Mouse (Mus musculus) midbrain, embryonic 13.5 days (tissue): ENCODE measurements around the gene Adat3. TPM values are rescaled to one million over a fixed set of nuclear protein-coding genes. Genes with fewer than 3 reads are reported as not detected.
"Not testable (repeated sequence)": the region's sequence is repeated elsewhere in the genome, so short reads cannot be mapped to it uniquely, and the experiment has no call there.

Experiments
- ATAC-seq: fragments of 200-750 bp; cut with Nextera tagmentation; 2 replicates; pipeline ENCODE4 v1.8.0; 2017; ENCODE audit warnings: mild to moderate bottlenecking, moderate TSS enrichment, moderate library complexity
- H3K27ac ChIP-seq: fragments of 300-500 bp; sonication (generic); 2 replicates; pipeline ENCODE4 v1.5.1; 2015; ENCODE audit warnings: inconsistent platforms, mild to moderate bottlenecking, moderate library complexity
- H3K27me3 ChIP-seq: fragments of 300-500 bp; sonication (generic); 2 replicates; pipeline ENCODE4 v1.6.1; 2015; ENCODE audit warnings: mild to moderate bottlenecking, inconsistent platforms
- H3K36me3 ChIP-seq: fragments of 300-500 bp; sonication (generic); 2 replicates; pipeline ENCODE4 v1.6.1; 2015; ENCODE audit warnings: mild to moderate bottlenecking, inconsistent platforms
- H3K4me1 ChIP-seq: fragments of 300-500 bp; sonication (generic); replicated peaks from 2 replicates; pipeline ENCODE4 v1.6.1; 2015; ENCODE audit warnings: inconsistent platforms
- H3K4me2 ChIP-seq: fragments of 300-500 bp; sonication (generic); replicated peaks from 2 replicates; pipeline ENCODE4 v1.6.1; 2015; ENCODE audit warnings: moderate library complexity, mild to moderate bottlenecking, inconsistent platforms
- H3K4me3 ChIP-seq: fragments of 300-500 bp; sonication (generic); replicated peaks from 2 replicates; pipeline ENCODE4 v1.5.1; 2015; ENCODE audit warnings: mild to moderate bottlenecking, inconsistent platforms
- H3K9ac ChIP-seq: fragments of 300-500 bp; sonication (generic); replicated peaks from 2 replicates; pipeline ENCODE4 v1.6.1; 2015; ENCODE audit warnings: mild to moderate bottlenecking, inconsistent platforms
- H3K9me3 ChIP-seq: fragments of 300-500 bp; sonication (generic); 2 replicates; pipeline ENCODE4 v1.6.1; 2016; ENCODE audit warnings: mild to moderate bottlenecking, inconsistent platforms
- WGBS: fragments of 180-500 bp; shearing (Covaris S2); methylation state at CpG from one replicate; pipeline ENCODE4 v1.1.7; 2015; 5-methylcytosine and 5-hydroxymethylcytosine counted together
- polyA plus RNA-seq: library from polyadenylated mRNA; unstranded; fragments of >200 nt; fragmentation: Nextera tagmentation; extraction: Ambion mirVana; gene quantifications from 2 replicates; pipeline ENCODE4 v1.2.1, GENCODE M21; 2015

Adat3 gene
- polyA plus RNA-seq, 1 experiment from 2014 or later = 6.1 TPM

- no peaks in the 10 kb centered on the region for H3K27me3 ChIP-seq
- no peaks in the 10 kb centered on the region for H3K4me1 ChIP-seq
- H3K4me2 ChIP-seq = no peak overlapping the region
- ATAC-seq = no peak
- peaks cover 65% of the 10 kb centered on the region for H3K36me3 ChIP-seq
- no peak overlapping the region for H3K4me3 ChIP-seq
- no peak overlapping the region for H3K27ac ChIP-seq
- WGBS = 95% methylated on average over 6 of the region's 6 CpGs
- no peak overlapping the region for H3K9ac ChIP-seq
- no peaks in the 10 kb centered on the region for H3K9me3 ChIP-seq
Observed at GRCm38 (mm10) chr10:80635345-80635744, 32.7 kb downstream of the Adat3 start.

DNA sequence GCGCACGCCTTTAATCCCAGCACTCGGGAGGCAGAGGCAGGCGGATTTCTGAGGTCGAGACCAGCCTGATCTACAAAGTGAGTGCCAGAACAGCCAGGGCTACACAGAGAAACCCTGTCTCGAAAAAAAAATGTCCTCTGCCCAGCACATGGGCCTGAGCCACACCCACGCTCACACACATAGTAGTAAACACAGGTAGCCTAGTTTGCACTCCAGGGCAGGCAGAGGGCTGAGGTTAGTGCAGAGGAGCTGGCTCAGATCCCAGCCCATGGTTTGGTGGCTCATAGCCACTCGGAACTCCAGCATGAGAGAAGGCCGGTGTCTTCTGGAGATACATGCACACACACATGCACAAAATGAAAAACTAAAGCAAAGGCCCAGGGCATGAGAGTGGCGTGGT lies 44.3 kb downstream of the Adat3 start:
- no peak for ATAC-seq
- WGBS = 94% methylated on average over 10 of the region's 10 CpGs
- no peak overlapping the region for H3K4me3 ChIP-seq
- H3K9ac ChIP-seq = no peak overlapping the region
- H3K9me3 ChIP-seq = no peaks in the 10 kb centered on the region
- no peak overlapping the region for H3K4me2 ChIP-seq
- H3K36me3 ChIP-seq = peaks cover 68% of the 10 kb centered on the region
- H3K4me1 ChIP-seq = 0 out of 2 replicates have a peak, but pooled peaks cover under 1% of the 10 kb centered on the region
- H3K27ac ChIP-seq = no peak overlapping the region
- no peaks in the 10 kb centered on the region for H3K27me3 ChIP-seq

- H3K27ac ChIP-seq, H3K9me3 ChIP-seq, H3K4me2 ChIP-seq, ATAC-seq, H3K4me3 ChIP-seq, H3K9ac ChIP-seq, H3K27me3 ChIP-seq: not testable (repeated sequence)
- WGBS = 91% methylated on average over 6 of the region's 6 CpGs
- Histone ChIP-seq H3K4me1 (peaks cover 15% of the 10 kb centered on the region), H3K36me3 (peaks cover 44% of the 10 kb centered on the region)
Observed at GRCm38 (mm10) chr10:80649910-80650309, 47.2 kb downstream of the Adat3 start.

- H3K4me3 ChIP-seq = no peak overlapping the region
- H3K9ac ChIP-seq = no peak overlapping the region
- no peak overlapping the region for H3K4me2 ChIP-seq
- H3K36me3 ChIP-seq = peaks cover 39% of the 10 kb centered on the region
- WGBS = 92% methylated on average over 10 of the region's 10 CpGs
- H3K27ac ChIP-seq = no peak overlapping the region
- H3K27me3 ChIP-seq = no peaks in the 10 kb centered on the region
- H3K9me3 ChIP-seq = no peaks in the 10 kb centered on the region
- no peak for ATAC-seq
- H3K4me1 ChIP-seq = peaks cover 20% of the 10 kb centered on the region
Observed at GRCm38 (mm10) chr10:80650392-80650791, 47.7 kb downstream of the Adat3 start.

GRCm38 (mm10) chr10:80653156-80653720 lies 50.6 kb downstream of the Adat3 start:
- H3K9me3 ChIP-seq = no peaks in the 10 kb centered on the region
- 98% methylated on average over 6 of the region's 6 CpGs for WGBS
- no peaks in the 10 kb centered on the region for H3K27me3 ChIP-seq
- H3K27ac ChIP-seq = no peak overlapping the region
- peaks cover 14% of the 10 kb centered on the region for H3K36me3 ChIP-seq
- no peak overlapping the region for H3K9ac ChIP-seq
- ATAC-seq = no peak
- no peak overlapping the region for H3K4me3 ChIP-seq
- H3K4me1 ChIP-seq = peaks cover 33% of the 10 kb centered on the region
- no peak overlapping the region for H3K4me2 ChIP-seq

DNA sequence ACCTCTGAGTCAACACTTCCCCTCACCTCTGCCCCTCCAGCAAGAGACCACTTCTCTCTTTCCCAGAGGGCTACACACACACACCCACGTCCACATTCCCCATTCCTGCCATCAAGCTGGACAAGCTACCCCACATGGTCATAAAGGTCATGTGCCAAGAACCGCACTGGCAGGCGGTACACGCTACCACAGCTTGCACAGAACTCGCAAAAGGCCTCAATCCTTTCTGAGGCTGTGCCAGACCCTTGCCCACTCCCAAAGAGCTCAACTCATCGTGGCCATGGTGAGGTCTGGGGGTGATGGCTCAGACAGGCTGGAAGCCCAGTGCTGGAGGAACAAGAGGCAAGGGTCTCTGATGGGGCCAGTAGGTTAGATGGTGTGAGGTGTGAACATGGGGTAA lies 52.2 kb downstream of the Adat3 start:
- peak overlapping the region; percentile 91; the same call in 1 of the 2 replicates for H3K4me3 ChIP-seq
- no peak overlapping the region for H3K27ac ChIP-seq
- peaks cover 9% of the 10 kb centered on the region for H3K36me3 ChIP-seq
- peak overlapping the region; percentile 79 for H3K4me2 ChIP-seq
- no peaks in the 10 kb centered on the region for H3K9me3 ChIP-seq
- WGBS = 90% methylated on average over 6 of the region's 6 CpGs
- no peak for ATAC-seq
- H3K27me3 ChIP-seq = no peaks in the 10 kb centered on the region
- H3K4me1 ChIP-seq = peaks cover 35% of the 10 kb centered on the region
- H3K9ac ChIP-seq = peak overlapping the region; percentile 96

GRCm38 (mm10) chr10:80655406-80656129 lies 52.9 kb downstream of the Adat3 start:
- peaks cover 35% of the 10 kb centered on the region for H3K4me1 ChIP-seq
- H3K27me3 ChIP-seq = no peaks in the 10 kb centered on the region
- H3K4me2 ChIP-seq = peak overlapping the region; percentile 79
- ATAC-seq = peak; percentile 75
- H3K4me3 ChIP-seq = peak overlapping the region; percentile 91
- no peaks in the 10 kb centered on the region for H3K9me3 ChIP-seq
- H3K27ac ChIP-seq = peak overlapping the region; percentile 90
- peak overlapping the region; percentile 96 for H3K9ac ChIP-seq
- 6% methylated on average over 11 of the region's 12 CpGs for WGBS
- peaks cover 9% of the 10 kb centered on the region for H3K36me3 ChIP-seq

DNA sequence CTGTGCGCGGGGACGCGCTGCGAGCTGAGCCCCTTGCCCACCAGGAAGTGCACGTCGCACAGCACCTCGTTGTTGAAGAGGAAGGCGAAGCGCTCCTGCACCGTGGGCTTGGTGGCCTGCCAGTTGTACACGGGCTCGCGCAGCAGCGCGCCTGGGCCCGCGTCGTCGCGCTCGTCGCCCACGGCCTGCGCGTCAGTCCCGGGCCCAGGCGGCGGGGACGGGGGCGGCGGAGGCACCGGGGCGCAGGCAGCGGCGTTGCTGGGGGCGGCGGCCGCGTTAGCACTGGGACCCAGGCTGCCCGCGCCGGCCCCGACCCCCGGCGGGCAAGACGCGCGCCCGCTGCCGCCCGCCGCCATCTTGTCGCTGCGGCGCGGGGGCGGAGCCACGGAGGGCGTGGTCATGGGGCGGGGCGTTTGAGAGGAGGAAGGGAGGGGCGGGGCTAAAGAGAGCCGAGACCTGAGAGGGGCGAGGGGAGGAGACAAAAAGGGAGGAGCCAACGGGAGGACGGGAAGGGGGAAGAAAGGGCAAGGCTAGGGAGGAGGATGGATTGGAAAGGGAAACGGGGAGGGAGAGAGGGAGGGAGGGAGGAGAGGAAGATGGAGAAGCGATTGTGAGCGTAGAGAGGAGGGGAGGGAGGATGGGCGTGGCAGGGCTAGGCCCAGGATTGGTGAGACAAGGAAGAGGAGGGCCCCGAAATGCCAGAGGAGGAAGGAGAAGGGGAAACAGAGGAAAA lies 53.6 kb downstream of the Adat3 start:
- ATAC-seq = peak; percentile 87
- Histone ChIP-seq H3K9ac (peak overlapping the region; percentile 96), H3K9me3 (no peaks in the 10 kb centered on the region), H3K4me2 (peak overlapping the region; percentile 79), H3K4me3 (peak overlapping the region; percentile 91), H3K4me1 (peaks cover 35% of the 10 kb centered on the region), H3K27ac (peak overlapping the region; percentile 90), H3K27me3 (no peaks in the 10 kb centered on the region), H3K36me3 (peaks cover 7% of the 10 kb centered on the region)
- WGBS = under 1% methylated on average over 70 of the region's 72 CpGs

GRCm38 (mm10) chr10:80656863-80657623 lies 54.4 kb downstream of the Adat3 start, which contains the start of gene Btbd2:
Gene Btbd2 (minus strand): TSS chr10:80657071.
- Histone ChIP-seq H3K4me2 (peak within 1 kb of the TSS; percentile 79), H3K9me3 (no peaks in the 10 kb centered on the region), H3K27ac (peak within 1 kb of the TSS; percentile 90), H3K36me3 (peaks cover 4% of the 10 kb centered on the region), H3K4me3 (peak within 1 kb of the TSS; percentile 91), H3K9ac (peak within 1 kb of the TSS; percentile 96), H3K27me3 (no peaks in the 10 kb centered on the region), H3K4me1 (peaks cover 34% of the 10 kb centered on the region)
- WGBS = 20% methylated on average over 15 of the region's 15 CpGs
- peak; percentile 51 for ATAC-seq
